Comparison of ENCODE assay signal across 8 mouse cellular contexts in the genomic region with DNA sequence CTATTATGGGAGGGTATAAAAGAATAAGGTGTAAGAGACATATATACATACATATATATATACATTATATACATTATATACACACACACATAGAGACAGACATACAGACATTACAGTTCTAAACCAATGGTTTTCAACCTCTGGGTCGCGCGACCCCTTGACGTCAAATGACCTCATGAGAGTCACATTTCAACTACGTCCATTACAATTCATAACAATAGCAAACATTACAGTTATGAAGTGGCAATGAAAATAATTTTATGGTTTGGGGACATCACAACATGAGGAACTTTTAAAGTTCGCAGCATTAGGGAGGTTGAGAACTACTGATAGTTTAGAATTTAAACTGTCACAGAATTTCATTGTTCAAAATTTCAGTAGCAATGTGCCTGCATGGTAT. TPM values are rescaled to one million over a fixed set of nuclear protein-coding genes. Genes with fewer than 3 reads are reported as not detected.
DNase-seq lines count a peak whose midpoint lies in the region; ATAC-seq and TF ChIP-seq lines count a peak whose summit lies in the region.

No protein-coding gene starts in this region.

- TF ChIP-seq POLR2A in limb, embryonic 14.5 days (IDR thresholded peaks at IDR 0.05; ENCODE audit: borderline replicate concordance, extremely low read depth, insufficient read depth, insufficient read length): no peak

- peak overlapping the region; percentile 93 for H3K4me3 ChIP-seq in lung, embryonic 14.5 days (ENCODE audit: low read depth, low read length)
- peak overlapping the region; percentile 95 for H3K4me3 ChIP-seq in limb, embryonic 14.5 days (replicated peaks; ENCODE audit: low read length)
- H3K4me3 ChIP-seq in stomach, embryonic 14.5 days (ENCODE audit: low read depth, low read length): peak overlapping the region; percentile 90

- H3K36me3 ChIP-seq in lung, embryonic 14.5 days (ENCODE audit: insufficient read depth): no peaks in the 10 kb centered on the region
- no peaks in the 10 kb centered on the region for H3K36me3 ChIP-seq in limb, embryonic 14.5 days (ENCODE audit: control insufficient read depth, insufficient read depth, low read length)
- no peaks in the 10 kb centered on the region for H3K36me3 ChIP-seq in stomach, embryonic 14.5 days (ENCODE audit: control insufficient read depth, insufficient read depth, low read length)

- 49% methylated on average over 6 of the region's 6 CpGs for WGBS in lung, embryonic 14.5 days
- WGBS in limb, embryonic 14.5 days: 68% methylated on average over 6 of the region's 6 CpGs
- 70% methylated on average over 6 of the region's 6 CpGs for WGBS in stomach, embryonic 14.5 days

- H3K27ac ChIP-seq in lung, embryonic 14.5 days (ENCODE audit: low read depth): peak overlapping the region; percentile 98; the same call in 1 of the 2 replicates
- no peak overlapping the region for H3K27ac ChIP-seq in limb, embryonic 14.5 days (replicated peaks; ENCODE audit: low read depth, low read length)
- no peak overlapping the region for H3K27ac ChIP-seq in stomach, embryonic 14.5 days (ENCODE audit: low read length)

- peaks cover 5% of the 10 kb centered on the region; the same call in 1 of the 2 replicates for H3K9me3 ChIP-seq in lung, embryonic 14.5 days (ENCODE audit: low read depth, low read length)
- 0 out of 2 replicates have a peak, but pooled peaks cover 4% of the 10 kb centered on the region for H3K9me3 ChIP-seq in limb, embryonic 14.5 days (ENCODE audit: control insufficient read depth, low read length)
- no peaks in the 10 kb centered on the region; the same call in 1 of the 2 replicates for H3K9me3 ChIP-seq in stomach, embryonic 14.5 days (ENCODE audit: control insufficient read depth, low read depth, low read length)

- peak overlapping the region; percentile 60 for H3K4me2 ChIP-seq in lung, embryonic 14.5 days
- peak overlapping the region; percentile 59 for H3K4me2 ChIP-seq in limb, embryonic 14.5 days (replicated peaks; ENCODE audit: low read depth, low read length, severe bottlenecking)
- H3K4me2 ChIP-seq in stomach, embryonic 14.5 days (replicated peaks; ENCODE audit: low read depth, low read length): peak overlapping the region; percentile 63

- DNase-seq in embryo, embryonic 10.5 days (ENCODE audit: low spot score): peak; percentile 32
- no peak for DNase-seq in embryo, embryonic 10 days (ENCODE audit: low spot score)
- DNase-seq in lung, embryonic 14.5 days: peak; percentile 73
- DNase-seq in lung, postnatal 10 days: no peak
- DNase-seq in limb, embryonic 14.5 days (ENCODE audit: low spot score): no peak
- no peak for DNase-seq in yolk sac, embryonic 10.5 days (ENCODE audit: low spot score)
- no peak for DNase-seq in cerebellum, adult 11-12 months

- ATAC-seq in lung, embryonic 14.5 days (ENCODE audit: insufficient read depth): no peak
- ATAC-seq in limb, embryonic 14.5 days (ENCODE audit: low FRiP score, low read depth): no peak
- no peak for ATAC-seq in stomach, embryonic 14.5 days (ENCODE audit: insufficient number of reproducible peaks, insufficient read depth, low FRiP score, low read depth)

- H3K9ac ChIP-seq in lung, embryonic 14.5 days: peak overlapping the region; percentile 99
- peak overlapping the region; percentile 98 for H3K9ac ChIP-seq in limb, embryonic 14.5 days (ENCODE audit: low read depth, low read length, severe bottlenecking)
- peak overlapping the region; percentile 98; the same call in 1 of the 2 replicates for H3K9ac ChIP-seq in stomach, embryonic 14.5 days (replicated peaks; ENCODE audit: low read depth, low read length)

- TF ChIP-seq CTCF in lung, embryonic 14.5 days (IDR thresholded peaks at IDR 0.05; ENCODE audit: low read depth): no peak

- H3K4me1 ChIP-seq in lung, embryonic 14.5 days (ENCODE audit: insufficient read depth): peaks cover 7% of the 10 kb centered on the region; the same call in 1 of the 2 replicates
- peaks cover 21% of the 10 kb centered on the region for H3K4me1 ChIP-seq in limb, embryonic 14.5 days (ENCODE audit: control insufficient read depth, insufficient read depth, low read length)
- H3K4me1 ChIP-seq in stomach, embryonic 14.5 days (ENCODE audit: control insufficient read depth, insufficient read depth, low read length): peaks cover 10% of the 10 kb centered on the region; the same call in 1 of the 2 replicates

- no peaks in the 10 kb centered on the region for H3K27me3 ChIP-seq in lung, embryonic 14.5 days (ENCODE audit: insufficient read depth, low read length)
- H3K27me3 ChIP-seq in limb, embryonic 14.5 days (ENCODE audit: control insufficient read depth, insufficient read depth, low read length): no peaks in the 10 kb centered on the region
- no peaks in the 10 kb centered on the region for H3K27me3 ChIP-seq in stomach, embryonic 14.5 days (ENCODE audit: control insufficient read depth, insufficient read depth, low read length)

RNA-seq across cellular contexts. Expression of gene Cep85l, which starts 1.5 kb away (rescaled TPM):
- 10.3 and 11.6 TPM in 2 replicates for polyA plus RNA-seq in lung, embryonic 14.5 days (2014; fragmentation: Nextera tagmentation; extraction: Ambion mirVana)
- polyA plus RNA-seq in limb, embryonic 14.5 days (2012; rRNA removed): 8.1 and 9.2 TPM in 2 replicates
- 9.8 and 9.9 TPM in 2 replicates for polyA plus RNA-seq in limb, embryonic 14.5 days (2014; fragmentation: Nextera tagmentation; extraction: Ambion mirVana)
- polyA plus RNA-seq in stomach, embryonic 14.5 days (2014; fragmentation: Nextera tagmentation; extraction: Ambion mirVana): 13.7 and 14.1 TPM in 2 replicates

RNA-seq across cellular contexts. Expression of gene Pln, which starts 40.8 kb away (rescaled TPM):
- polyA plus RNA-seq in lung, embryonic 14.5 days (2014; fragmentation: Nextera tagmentation; extraction: Ambion mirVana): 3.3 and 3.6 TPM in 2 replicates
- 0.29 and 0.45 TPM in 2 replicates for polyA plus RNA-seq in limb, embryonic 14.5 days (2012; rRNA removed)
- 1.8 and 2.0 TPM in 2 replicates for polyA plus RNA-seq in limb, embryonic 14.5 days (2014; fragmentation: Nextera tagmentation; extraction: Ambion mirVana)
- polyA plus RNA-seq in stomach, embryonic 14.5 days (2014; fragmentation: Nextera tagmentation; extraction: Ambion mirVana): 7.1 and 7.5 TPM in 2 replicates

Comparison
In these comparisons a context has a peak if more than half of its experiments do, and no peak if none do; other contexts are left out.
1. DNase-seq: peak in embryo, embryonic 10.5 days (single experiment) and lung, embryonic 14.5 days (single experiment); none in embryo, embryonic 10 days (single experiment), lung, postnatal 10 days (single experiment), limb, embryonic 14.5 days (single experiment), yolk sac, embryonic 10.5 days (single experiment) and cerebellum, adult 11-12 months (single experiment).
2. Peak in every context shown above with its lines, with median percentiles within 50 percentile points of each other: H3K4me2 ChIP-seq, H3K4me3 ChIP-seq and H3K9ac ChIP-seq.